Mouse (Mus musculus): ENCODE results near the gene Zmynd8.

DNA sequence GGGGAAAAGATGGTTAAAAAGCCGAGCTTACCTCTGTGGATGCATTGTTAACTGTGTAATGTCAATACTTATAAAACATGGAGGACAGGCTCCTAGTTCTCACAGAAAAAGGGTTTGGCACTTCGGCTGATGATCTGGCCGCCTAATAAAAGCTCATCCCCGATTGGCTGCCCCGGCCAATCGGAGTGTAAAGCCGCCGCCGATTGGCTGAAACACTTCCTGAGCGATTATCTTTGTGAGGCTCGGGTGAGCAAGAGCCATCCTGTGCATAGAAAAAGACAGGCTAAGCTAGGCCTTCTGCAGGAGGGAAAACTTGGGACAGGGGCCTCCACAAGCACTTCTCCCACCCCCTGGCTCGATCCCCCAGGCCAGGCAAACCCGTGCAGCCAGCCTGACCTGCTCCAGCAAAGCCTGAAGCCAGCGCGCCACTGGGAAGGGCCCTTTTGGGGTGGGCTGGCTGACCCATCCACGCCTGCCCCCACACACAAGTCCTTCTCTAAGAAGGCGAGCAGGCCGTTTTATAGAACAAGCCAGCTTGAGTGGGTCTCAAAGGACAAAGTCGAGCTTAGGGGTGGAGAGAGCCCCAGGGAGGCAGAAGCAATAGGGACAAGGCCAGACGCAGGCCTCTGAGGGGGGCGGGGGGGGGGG lies 14.1 kb downstream of the Zmynd8 start:
- TF ChIP-seq CTCF (IDR thresholded peaks at IDR 0.05; ENCODE audit: borderline replicate concordance, insufficient read depth, low read depth, low read length) = no peak
- no peak for TF ChIP-seq POLR2A (IDR thresholded peaks at IDR 0.05; ENCODE audit: borderline replicate concordance, insufficient read depth, low read length)
